Mouse (Mus musculus) erythroblast, embryonic 14.5 days (primary cell): ENCODE results near the gene Kdm5b.

Source experiments
- GATA1 ChIP-seq: IDR thresholded peaks from 2 replicates; pipeline ENCODE4 v1.6.1; 2012; ENCODE audit warnings: low read length, inconsistent platforms, mixed read lengths
- TAL1 ChIP-seq: IDR thresholded peaks from 3 replicates; pipeline ENCODE4 v1.6.1; 2012; ENCODE audit warnings: low read length, inconsistent platforms, mixed read lengths

DNA sequence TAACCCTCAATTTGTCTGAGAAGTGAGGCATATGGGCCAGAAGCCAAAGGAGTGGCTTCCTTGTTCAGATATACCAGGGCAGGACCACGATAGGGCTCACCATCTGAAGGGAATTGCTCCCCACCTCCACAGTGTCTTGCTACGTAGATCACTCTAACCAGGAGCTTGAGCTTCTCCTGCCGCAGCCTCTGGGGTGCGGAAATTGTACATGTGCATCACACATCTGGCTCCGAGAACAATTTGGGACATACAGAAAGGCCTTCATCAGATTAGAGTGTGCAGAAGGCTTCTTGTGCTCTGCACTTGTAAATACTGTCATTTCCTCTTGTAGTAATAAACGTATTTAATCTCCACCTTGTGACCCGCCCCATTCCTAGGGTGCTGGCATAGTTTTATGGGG lies 38.8 kb upstream of the Kdm5b start:
- no peak for TF ChIP-seq GATA1
- no peak for TF ChIP-seq TAL1
